Mouse (Mus musculus): Measurements from ENCODE around the gene Rnase4.

Gene Rnase4

GRCm38 (mm10) chr14:51127648-51128258 lies 36.9 kb downstream of the Rnase4 start:
- DNase-seq (ENCODE audit: low spot score in 2 of 2): no peak

GRCm38 (mm10) chr14:51128775-51129623 lies 38.1 kb downstream of the Rnase4 start:
- no peak for DNase-seq (ENCODE audit: low spot score in 2 of 2)

GRCm38 (mm10) chr14:51129624-51129975 lies 38.7 kb downstream of the Rnase4 start:
- DNase-seq (ENCODE audit: low spot score in 2 of 2): no peak

- no peak for DNase-seq (ENCODE audit: low spot score in 2 of 2)
Observed at GRCm38 (mm10) chr14:51130315-51130940, 39.6 kb downstream of the Rnase4 start.

- no peak for DNase-seq (ENCODE audit: low spot score in 2 of 2)
Observed at GRCm38 (mm10) chr14:51131086-51131815, 40.4 kb downstream of the Rnase4 start.

GRCm38 (mm10) chr14:51132372-51132771 lies 41.5 kb downstream of the Rnase4 start:
- no peak for DNase-seq (ENCODE audit: low spot score in 2 of 2)

- DNase-seq (ENCODE audit: low spot score in 2 of 2): no peak
Observed at GRCm38 (mm10) chr14:51140342-51140741, 49.5 kb downstream of the Rnase4 start.

GRCm38 (mm10) chr14:51142119-51142518 lies 51.2 kb downstream of the Rnase4 start:
- DNase-seq (ENCODE audit: low spot score in 2 of 2): no peak

GRCm38 (mm10) chr14:51142568-51142967 lies 51.7 kb downstream of the Rnase4 start:
- DNase-seq (ENCODE audit: low spot score in 2 of 2): no peak

- no peak for DNase-seq (ENCODE audit: low spot score in 2 of 2)
Observed at GRCm38 (mm10) chr14:51143287-51143686, 52.4 kb downstream of the Rnase4 start.

- no peak for DNase-seq (ENCODE audit: low spot score in 2 of 2)
Observed at GRCm38 (mm10) chr14:51143937-51144336, 53.1 kb downstream of the Rnase4 start.

GRCm38 (mm10) chr14:51144451-51144850 lies 53.6 kb downstream of the Rnase4 start:
- DNase-seq (ENCODE audit: low spot score in 2 of 2): no peak

- no peak for DNase-seq (ENCODE audit: low spot score in 2 of 2)
Observed at GRCm38 (mm10) chr14:51145521-51145920, 54.6 kb downstream of the Rnase4 start.

GRCm38 (mm10) chr14:51146685-51147084 lies 55.8 kb downstream of the Rnase4 start, which contains the start of gene Rnase1:
Rnase1 (minus strand) TSS chr14:51146785.
- no peak for DNase-seq (ENCODE audit: low spot score in 2 of 2)

- DNase-seq (ENCODE audit: low spot score in 2 of 2): no peak
Observed at GRCm38 (mm10) chr14:51148006-51148405, 57.1 kb downstream of the Rnase4 start.

GRCm38 (mm10) chr14:51149164-51149563 lies 58.3 kb downstream of the Rnase4 start:
- no peak for DNase-seq (ENCODE audit: low spot score in 2 of 2)

GRCm38 (mm10) chr14:51150206-51150831 lies 59.4 kb downstream of the Rnase4 start:
- DNase-seq (ENCODE audit: low spot score in 2 of 2): no peak

- no peak for DNase-seq (ENCODE audit: low spot score in 2 of 2)
Observed at GRCm38 (mm10) chr14:51152249-51152870, 61.5 kb downstream of the Rnase4 start.
